Mouse (Mus musculus) gonadal fat pad, adult 2 months (tissue): ENCODE data around the gene Vasp. TPM values are rescaled to one million over a fixed set of nuclear protein-coding genes. Genes with fewer than 3 reads are reported as not detected.

Source experiments
- DNase-seq: peaks from one replicate; pipeline ENCODE4 v3.0.0-alpha.2; 2012; ENCODE audit warnings: low read depth
- polyA plus RNA-seq: library from polyadenylated mRNA; depleted of rRNA; stranded (reverse); fragments of >200 nt; gene quantifications from 2 replicates; pipeline ENCODE4 v1.2.3, GENCODE M21; 2012

Gene Vasp
- polyA plus RNA-seq, 1 experiment = 82.5 TPM

- no peak for DNase-seq
Measured at GRCm38 (mm10) chr7:19270509-19271237, 944 bp downstream of the Vasp start.

- DNase-seq = no peak
Measured at GRCm38 (mm10) chr7:19269721-19270441, 1.7 kb downstream of the Vasp start.

- no peak for DNase-seq
Measured at GRCm38 (mm10) chr7:19268993-19269681, 2.5 kb downstream of the Vasp start.

GRCm38 (mm10) chr7:19267051-19267450, 4.6 kb downstream of the Vasp start:
- no peak for DNase-seq

GRCm38 (mm10) chr7:19265928-19266822, 5.4 kb downstream of the Vasp start:
- no peak for DNase-seq

GRCm38 (mm10) chr7:19265147-19265546, 6.5 kb downstream of the Vasp start:
- no peak for DNase-seq

- no peak for DNase-seq
Measured at GRCm38 (mm10) chr7:19258336-19258735, 13.3 kb downstream of the Vasp start.

- no peak for DNase-seq
Measured at GRCm38 (mm10) chr7:19257390-19258022, 14.1 kb downstream of the Vasp start.

- DNase-seq = no peak
Measured at GRCm38 (mm10) chr7:19256567-19256966, 15.1 kb downstream of the Vasp start.

- DNase-seq = no peak
Measured at GRCm38 (mm10) chr7:19255395-19255794, 16.2 kb downstream of the Vasp start.

GRCm38 (mm10) chr7:19253437-19253836, 18.2 kb downstream of the Vasp start:
- no peak for DNase-seq

- DNase-seq = no peak
Measured at GRCm38 (mm10) chr7:19252078-19252477, 19.5 kb downstream of the Vasp start.

- no peak for DNase-seq
Measured at GRCm38 (mm10) chr7:19247511-19247910, 24.1 kb downstream of the Vasp start.

- DNase-seq = no peak
Measured at GRCm38 (mm10) chr7:19246855-19247254, 24.8 kb downstream of the Vasp start.

- DNase-seq = no peak
Measured at GRCm38 (mm10) chr7:19245083-19245482, 26.5 kb downstream of the Vasp start.

GRCm38 (mm10) chr7:19243858-19244257, 27.8 kb downstream of the Vasp start:
- DNase-seq = no peak

- no peak for DNase-seq
Measured at GRCm38 (mm10) chr7:19242005-19242404, 29.6 kb downstream of the Vasp start.

- DNase-seq = no peak
Measured at GRCm38 (mm10) chr7:19240905-19241463, 30.6 kb downstream of the Vasp start.

- DNase-seq = no peak
Measured at GRCm38 (mm10) chr7:19239986-19240385, 31.6 kb downstream of the Vasp start.

GRCm38 (mm10) chr7:19239423-19239822, 32.2 kb downstream of the Vasp start:
- DNase-seq = no peak

- DNase-seq = no peak
Measured at GRCm38 (mm10) chr7:19238344-19238743, 33.3 kb downstream of the Vasp start.
